Mouse (Mus musculus): ENCODE measurements around the gene Tyrobp.

Gene Tyrobp

GRCm38 (mm10) chr7:30413596-30413995 is at the start of gene Tyrobp:
TSS of gene Tyrobp (plus strand) at chr7:30413760.
- in situ Hi-C loops (cut with MboI; ENCODE audit: low pct_unique_long_range_greater_than_20kb in 1 of 2, low sequenced_read_pairs in 2 of 2, unreplicated experiment in 1 of 2) = no loop called here

DNA sequence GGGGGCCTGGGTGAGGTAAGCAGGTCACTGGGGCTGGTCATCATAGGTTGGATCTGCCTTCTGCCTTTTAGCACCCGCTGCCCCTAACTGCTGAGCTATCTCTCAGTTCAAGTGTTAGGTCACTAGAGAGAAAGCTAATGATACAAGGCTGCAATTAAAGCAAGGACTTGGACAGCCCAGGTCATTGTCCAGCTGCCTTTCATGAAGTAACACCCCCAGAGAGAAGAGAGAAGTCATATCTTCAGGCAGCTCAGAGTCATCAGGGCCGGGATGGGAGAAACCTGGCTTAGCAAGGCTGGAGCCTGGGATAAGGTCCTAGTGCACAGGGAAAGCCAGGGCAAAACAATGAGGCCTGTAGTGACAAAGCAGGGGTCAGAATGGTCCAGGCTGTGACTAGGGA is 46.1 kb upstream of the Tyrobp start:
- in situ Hi-C loops (cut with MboI; ENCODE audit: low pct_unique_long_range_greater_than_20kb in 1 of 2, low sequenced_read_pairs in 2 of 2, unreplicated experiment in 1 of 2) = no loop called here

- in situ Hi-C loops (cut with MboI; ENCODE audit: low pct_unique_long_range_greater_than_20kb in 1 of 2, low sequenced_read_pairs in 2 of 2, unreplicated experiment in 1 of 2) = no loop called here
These were observed 40.0 kb upstream of the Tyrobp start for GRCm38 (mm10) chr7:30373501-30373962.

GRCm38 (mm10) chr7:30380061-30380460 is 33.5 kb upstream of the Tyrobp start:
- in situ Hi-C loops (cut with MboI; ENCODE audit: low pct_unique_long_range_greater_than_20kb in 1 of 2, low sequenced_read_pairs in 2 of 2, unreplicated experiment in 1 of 2) = no loop called here

DNA sequence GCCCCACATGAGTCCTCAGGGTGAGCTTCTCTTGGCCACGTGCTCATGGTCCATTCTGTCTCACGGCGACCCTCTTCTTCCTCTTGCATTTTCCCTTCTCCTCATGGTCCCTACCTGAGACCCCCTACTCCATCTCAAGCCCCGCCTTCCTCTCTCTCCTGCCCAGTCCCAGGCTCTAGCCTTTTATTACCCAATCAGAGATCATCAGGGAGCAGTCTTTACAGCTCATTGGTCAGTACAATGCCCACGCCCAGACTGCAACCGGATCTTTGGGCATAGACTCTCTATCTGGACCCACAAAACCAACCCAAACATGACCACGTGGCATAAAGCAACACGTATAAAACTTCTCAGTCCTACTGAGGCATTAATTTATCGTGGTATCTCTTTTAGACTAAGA is 29.5 kb upstream of the Tyrobp start:
- in situ Hi-C loops (cut with MboI; ENCODE audit: low pct_unique_long_range_greater_than_20kb in 1 of 2, low sequenced_read_pairs in 2 of 2, unreplicated experiment in 1 of 2) = no loop called here

DNA sequence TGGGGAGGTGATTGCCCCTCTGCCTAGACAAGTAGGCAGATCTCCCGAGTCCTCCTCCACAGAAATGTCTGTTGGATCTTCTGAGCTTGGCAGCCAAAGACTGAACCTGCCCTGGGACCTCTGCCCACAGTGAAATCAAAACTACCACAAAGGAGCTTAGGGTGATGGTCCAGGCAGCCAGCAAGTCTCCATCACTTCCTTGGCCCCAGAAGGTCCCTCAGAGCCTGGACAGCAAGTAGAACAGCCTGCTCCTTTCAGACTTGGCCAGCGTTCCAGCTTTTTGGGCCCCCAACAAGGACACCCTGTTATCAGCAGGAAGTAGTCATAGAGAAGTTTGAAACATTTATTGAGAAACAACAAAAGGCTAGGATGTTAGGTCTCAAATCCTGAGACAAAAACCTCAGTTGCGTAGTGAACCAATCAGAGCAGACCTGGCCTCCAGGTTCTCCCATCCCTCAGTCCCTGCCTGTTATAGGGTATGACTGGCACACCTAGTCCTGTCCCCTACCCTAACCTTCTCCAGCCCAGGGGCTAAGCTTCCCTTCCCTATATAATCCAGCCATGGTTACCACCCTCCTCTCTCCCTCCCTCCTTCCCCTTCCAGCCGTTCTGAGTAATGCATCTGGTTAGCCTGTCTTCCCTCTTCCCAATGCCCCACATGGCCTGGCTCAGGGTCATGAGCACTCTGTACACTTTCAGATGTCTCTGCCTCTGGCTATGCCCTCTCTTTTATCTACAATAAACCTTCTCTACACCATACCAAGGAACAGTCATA is 20.6 kb upstream of the Tyrobp start:
- in situ Hi-C loops (cut with MboI; ENCODE audit: low pct_unique_long_range_greater_than_20kb in 1 of 2, low sequenced_read_pairs in 2 of 2, unreplicated experiment in 1 of 2) = no loop called here

DNA sequence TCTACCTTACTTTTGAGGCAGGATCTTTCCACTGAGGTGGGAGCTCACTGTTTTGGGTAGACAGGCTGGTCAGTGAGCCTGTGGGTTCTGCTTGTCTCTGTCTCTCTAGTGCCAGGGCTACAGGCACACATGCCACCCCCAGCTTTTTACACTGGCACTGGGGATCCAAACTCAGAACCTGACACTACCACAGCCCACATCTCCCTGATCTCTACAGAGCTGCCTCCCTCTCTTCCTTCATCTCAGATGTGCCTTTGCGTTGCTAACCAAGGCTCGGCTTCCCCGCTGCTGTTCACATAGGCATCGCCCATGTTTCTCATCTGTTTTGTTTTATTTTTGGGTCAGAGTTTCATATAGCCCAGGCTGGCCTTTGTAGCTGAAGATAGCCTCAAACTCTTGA is 19.9 kb upstream of the Tyrobp start:
- in situ Hi-C loops (cut with MboI; ENCODE audit: low pct_unique_long_range_greater_than_20kb in 1 of 2, low sequenced_read_pairs in 2 of 2, unreplicated experiment in 1 of 2) = no loop called here

- in situ Hi-C loops (cut with MboI; ENCODE audit: low pct_unique_long_range_greater_than_20kb in 1 of 2, low sequenced_read_pairs in 2 of 2, unreplicated experiment in 1 of 2) = no loop called here
These were observed 19.2 kb upstream of the Tyrobp start for GRCm38 (mm10) chr7:30394379-30394778.

- in situ Hi-C loops (cut with MboI; ENCODE audit: low pct_unique_long_range_greater_than_20kb in 1 of 2, low sequenced_read_pairs in 2 of 2, unreplicated experiment in 1 of 2) = no loop called here
These were observed 18.7 kb upstream of the Tyrobp start for GRCm38 (mm10) chr7:30394871-30395270.

- in situ Hi-C loops (cut with MboI; ENCODE audit: low pct_unique_long_range_greater_than_20kb in 1 of 2, low sequenced_read_pairs in 2 of 2, unreplicated experiment in 1 of 2) = no loop called here
These were observed 13.9 kb upstream of the Tyrobp start for GRCm38 (mm10) chr7:30399671-30400070.

- in situ Hi-C loops (cut with MboI; ENCODE audit: low pct_unique_long_range_greater_than_20kb in 1 of 2, low sequenced_read_pairs in 2 of 2, unreplicated experiment in 1 of 2) = no loop called here
These were observed 11.2 kb upstream of the Tyrobp start for GRCm38 (mm10) chr7:30402343-30402742.

GRCm38 (mm10) chr7:30408639-30409038 is 4.9 kb upstream of the Tyrobp start:
- in situ Hi-C loops (cut with MboI; ENCODE audit: low pct_unique_long_range_greater_than_20kb in 1 of 2, low sequenced_read_pairs in 2 of 2, unreplicated experiment in 1 of 2) = no loop called here

GRCm38 (mm10) chr7:30409789-30410188 is 3.8 kb upstream of the Tyrobp start:
- in situ Hi-C loops (cut with MboI; ENCODE audit: low pct_unique_long_range_greater_than_20kb in 1 of 2, low sequenced_read_pairs in 2 of 2, unreplicated experiment in 1 of 2) = no loop called here

DNA sequence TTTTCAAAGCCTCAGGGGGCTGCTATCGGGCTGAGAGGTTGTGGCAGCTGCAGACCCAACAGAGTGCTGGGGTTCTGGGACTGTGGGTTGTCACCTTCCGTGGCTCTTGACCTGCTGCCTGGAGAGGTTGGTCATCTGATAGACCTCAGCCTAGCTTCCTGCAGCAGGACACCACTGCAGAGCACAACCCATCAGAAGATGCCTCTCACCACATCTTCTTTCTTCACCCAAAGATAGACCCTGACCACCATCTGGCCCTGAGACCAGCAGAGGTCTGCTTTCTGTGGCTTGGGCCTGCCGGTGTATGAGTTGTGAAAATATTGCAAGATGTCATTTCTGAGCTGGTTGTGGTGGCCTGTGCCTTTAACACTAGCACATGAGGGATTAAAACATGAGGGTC is 2.5 kb upstream of the Tyrobp start:
- in situ Hi-C loops (cut with MboI; ENCODE audit: low pct_unique_long_range_greater_than_20kb in 1 of 2, low sequenced_read_pairs in 2 of 2, unreplicated experiment in 1 of 2) = no loop called here

- in situ Hi-C loops (cut with MboI; ENCODE audit: low pct_unique_long_range_greater_than_20kb in 1 of 2, low sequenced_read_pairs in 2 of 2, unreplicated experiment in 1 of 2) = no loop called here
These were observed 819 bp upstream of the Tyrobp start for GRCm38 (mm10) chr7:30412735-30413147.

- in situ Hi-C loops (cut with MboI; ENCODE audit: low pct_unique_long_range_greater_than_20kb in 1 of 2, low sequenced_read_pairs in 2 of 2, unreplicated experiment in 1 of 2) = no loop called here
These were observed 4.3 kb downstream of the Tyrobp start for GRCm38 (mm10) chr7:30417856-30418255.

DNA sequence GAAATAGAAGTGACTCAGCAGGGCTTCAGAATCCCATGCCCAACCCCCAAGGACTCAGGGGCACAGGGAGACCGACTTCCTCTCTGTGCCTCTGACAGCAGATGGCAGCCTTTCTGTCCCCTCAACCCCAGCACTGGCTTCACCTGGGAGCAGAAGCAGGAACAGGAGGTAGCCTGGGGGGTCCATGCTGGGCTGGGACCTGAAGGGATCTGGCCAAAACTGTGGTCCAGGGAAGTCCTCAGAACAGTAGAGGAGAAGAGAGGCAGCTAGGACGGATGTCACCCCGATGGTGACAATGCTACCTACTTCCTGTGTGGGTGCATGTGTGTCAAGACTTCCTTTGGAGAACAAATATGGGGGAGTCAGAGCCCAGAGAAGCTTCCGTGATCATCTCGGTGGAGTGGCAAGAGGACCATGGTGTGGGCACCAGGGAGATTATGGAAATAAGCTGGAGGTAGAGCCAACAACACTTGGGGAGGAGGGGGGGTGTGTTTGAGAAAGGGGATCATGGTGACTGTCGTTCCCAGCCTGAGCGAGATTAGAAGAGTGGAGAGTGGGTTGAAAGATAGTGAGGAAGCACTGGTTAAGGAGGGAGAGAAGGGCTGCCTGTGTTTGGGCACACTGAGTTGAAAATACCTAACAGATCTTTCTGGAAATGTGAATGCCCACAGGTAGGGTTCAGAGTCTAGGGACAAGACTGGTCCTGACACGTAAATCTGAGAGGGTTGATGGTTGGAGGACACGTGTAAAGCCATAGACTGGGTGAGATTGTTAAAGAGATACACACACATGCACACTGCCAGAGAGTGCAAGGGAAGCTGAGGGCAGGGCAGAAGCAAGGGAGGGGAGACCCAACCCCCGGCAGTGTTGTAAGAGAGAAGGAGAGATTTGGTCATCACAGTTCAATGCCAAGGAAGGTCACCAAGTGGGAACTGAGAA is 6.3 kb downstream of the Tyrobp start, which contains the start of gene Hcst:
TSS of gene Hcst (minus strand) at position 294 of the 939 bp plus-strand sequence.
- in situ Hi-C loops (cut with MboI; ENCODE audit: low pct_unique_long_range_greater_than_20kb in 1 of 2, low sequenced_read_pairs in 2 of 2, unreplicated experiment in 1 of 2) = no loop called here

- in situ Hi-C loops (cut with MboI; ENCODE audit: low pct_unique_long_range_greater_than_20kb in 1 of 2, low sequenced_read_pairs in 2 of 2, unreplicated experiment in 1 of 2) = no loop called here
These were observed 7.1 kb downstream of the Tyrobp start for GRCm38 (mm10) chr7:30420673-30421072.

DNA sequence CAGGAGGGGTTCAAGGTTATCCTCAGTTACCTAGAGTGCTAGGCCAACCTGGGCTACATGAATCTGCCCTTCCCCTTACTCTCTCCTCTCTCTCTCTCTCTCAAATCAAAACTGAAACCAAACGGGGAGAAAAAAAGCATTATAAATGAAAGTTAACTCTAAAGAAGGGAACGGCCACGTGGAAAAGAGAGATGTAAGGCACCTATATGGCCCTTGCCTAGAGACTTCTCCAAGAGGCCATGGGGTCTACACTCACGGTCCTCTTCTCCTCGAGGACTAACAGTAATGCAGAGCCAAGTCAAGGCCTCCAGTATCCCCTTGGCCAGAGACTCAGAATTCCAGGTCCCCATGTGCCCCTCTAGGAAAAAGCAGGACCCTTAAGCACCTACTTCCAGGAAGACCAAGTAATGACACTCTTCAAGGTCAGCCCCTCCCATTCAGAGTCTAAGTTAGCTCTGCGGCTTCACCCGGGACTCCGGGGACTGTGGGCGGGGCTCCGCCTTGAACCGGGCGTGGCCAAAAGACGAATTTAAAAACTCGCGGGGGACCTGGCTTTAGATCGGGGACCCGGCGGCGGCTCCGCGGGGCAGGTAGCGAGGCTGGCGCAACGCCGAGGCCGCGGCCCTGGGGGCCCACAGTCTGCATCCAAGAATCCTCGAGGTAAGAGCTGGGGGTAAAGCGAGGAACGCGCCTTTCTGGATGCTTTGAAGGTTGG is 7.8 kb downstream of the Tyrobp start, which contains the start of gene Nfkbid:
TSS of gene Nfkbid (plus strand) at position 558 of the 715 bp plus-strand sequence.
- in situ Hi-C loops (cut with MboI; ENCODE audit: low pct_unique_long_range_greater_than_20kb in 1 of 2, low sequenced_read_pairs in 2 of 2, unreplicated experiment in 1 of 2) = no loop called here
